Mouse (Mus musculus): ENCODE measurements around the gene Hba-a2. TPM values are rescaled to one million over a fixed set of nuclear protein-coding genes. Genes with fewer than 3 reads are reported as not detected.
"Not testable (repeated sequence)": the region's sequence is repeated elsewhere in the genome, so short reads cannot be mapped to it uniquely, and the experiment has no call there.

Hba-a2 gene
- total and polyA plus RNA-seq, 2 experiments from 2014 or later: 789 to 1,191 TPM

GRCm38 (mm10) chr11:32285031-32285775 lies 11.1 kb upstream of the Hba-a2 start:
- no peak overlapping the region for H3K27ac ChIP-seq (ENCODE audit: low read depth, low read length)
- H3K9ac ChIP-seq: no peak overlapping the region
- peaks cover 5% of the 10 kb centered on the region; the same call in 1 of the 2 replicates for H3K27me3 ChIP-seq (ENCODE audit: insufficient read depth, low read length)
- H3K36me3 ChIP-seq (ENCODE audit: insufficient read depth): no peaks in the 10 kb centered on the region
- no peaks in the 10 kb centered on the region for H3K4me1 ChIP-seq (ENCODE audit: insufficient read depth)
- H3K4me2 ChIP-seq (ENCODE audit: low read depth): no peak overlapping the region
- no peak overlapping the region for H3K4me3 ChIP-seq (ENCODE audit: low read depth, low read length)
- no peaks in the 10 kb centered on the region for H3K9me3 ChIP-seq (ENCODE audit: low read length)
- ATAC-seq (no peak), DNase-seq (no peak)
- WGBS: 86% methylated on average over 7 of the region's 7 CpGs
- no peak for TF ChIP-seq CTCF (IDR thresholded peaks at IDR 0.05; ENCODE audit: low read depth)

GRCm38 (mm10) chr11:32285887-32286286 lies 10.4 kb upstream of the Hba-a2 start:
- not testable (repeated sequence) for H3K36me3 ChIP-seq (ENCODE audit: insufficient read depth); H3K4me2 ChIP-seq (ENCODE audit: low read depth); DNase-seq; H3K9me3 ChIP-seq (ENCODE audit: low read length); H3K27ac ChIP-seq (ENCODE audit: low read depth, low read length); H3K4me1 ChIP-seq (ENCODE audit: insufficient read depth); ATAC-seq; H3K4me3 ChIP-seq (ENCODE audit: low read depth, low read length); H3K9ac ChIP-seq; H3K27me3 ChIP-seq (ENCODE audit: insufficient read depth, low read length)
- TF ChIP-seq CTCF (IDR thresholded peaks at IDR 0.05; ENCODE audit: low read depth): peak; percentile 13; the same call in 1 of the 2 replicates

- WGBS: 21% methylated on average over 30 of the region's 33 CpGs
- DNase-seq (peak; percentile 78), ATAC-seq (peak; percentile 94)
- not testable (repeated sequence) for H3K27me3 ChIP-seq (ENCODE audit: insufficient read depth, low read length); H3K9me3 ChIP-seq (ENCODE audit: low read length); H3K4me1 ChIP-seq (ENCODE audit: insufficient read depth); H3K27ac ChIP-seq (ENCODE audit: low read depth, low read length); H3K36me3 ChIP-seq (ENCODE audit: insufficient read depth)
- H3K4me3 ChIP-seq (ENCODE audit: low read depth, low read length): peak within 1 kb of the TSS; percentile 30
- TF ChIP-seq CTCF (IDR thresholded peaks at IDR 0.05; ENCODE audit: low read depth): peak; percentile 87
- H3K9ac ChIP-seq: peak within 1 kb of the TSS; percentile 41; the same call in 1 of the 2 replicates
- H3K4me2 ChIP-seq (ENCODE audit: low read depth): peak within 1 kb of the TSS; percentile 59
Measured at GRCm38 (mm10) chr11:32286695-32287492, 9.4 kb upstream of the Hba-a2 start, which contains the start of gene Hbq1b. TSS of gene Hbq1b (plus strand) at chr11:32286965.

- DNase-seq (no peak), ATAC-seq (no peak)
- H3K9me3 ChIP-seq (ENCODE audit: low read length): no peaks in the 10 kb centered on the region
- peaks cover 5% of the 10 kb centered on the region; the same call in 1 of the 2 replicates for H3K27me3 ChIP-seq (ENCODE audit: insufficient read depth, low read length)
- peak overlapping the region; percentile 59 for H3K4me2 ChIP-seq (ENCODE audit: low read depth)
- no peaks in the 10 kb centered on the region for H3K4me1 ChIP-seq (ENCODE audit: insufficient read depth)
- no peak overlapping the region for H3K9ac ChIP-seq
- peak overlapping the region; percentile 30; the same call in 1 of the 2 replicates for H3K4me3 ChIP-seq (ENCODE audit: low read depth, low read length)
- TF ChIP-seq CTCF (IDR thresholded peaks at IDR 0.05; ENCODE audit: low read depth): no peak
- no peaks in the 10 kb centered on the region for H3K36me3 ChIP-seq (ENCODE audit: insufficient read depth)
- H3K27ac ChIP-seq (ENCODE audit: low read depth, low read length): no peak overlapping the region
- WGBS: 72% methylated on average over 9 of the region's 9 CpGs
Measured at GRCm38 (mm10) chr11:32287493-32287825, 8.8 kb upstream of the Hba-a2 start.

GRCm38 (mm10) chr11:32292819-32293218 lies 3.5 kb upstream of the Hba-a2 start:
- not testable (repeated sequence) for H3K9me3 ChIP-seq (ENCODE audit: low read length); DNase-seq; H3K4me1 ChIP-seq (ENCODE audit: insufficient read depth); H3K9ac ChIP-seq; ATAC-seq; H3K4me3 ChIP-seq (ENCODE audit: low read depth, low read length); H3K36me3 ChIP-seq (ENCODE audit: insufficient read depth); H3K4me2 ChIP-seq (ENCODE audit: low read depth); H3K27ac ChIP-seq (ENCODE audit: low read depth, low read length); H3K27me3 ChIP-seq (ENCODE audit: insufficient read depth, low read length)
- WGBS: 81% methylated on average over 4 of the region's 4 CpGs

GRCm38 (mm10) chr11:32293479-32293878 lies 2.8 kb upstream of the Hba-a2 start:
- H3K4me3 ChIP-seq (ENCODE audit: low read depth, low read length); H3K27ac ChIP-seq (ENCODE audit: low read depth, low read length); H3K36me3 ChIP-seq (ENCODE audit: insufficient read depth); H3K4me1 ChIP-seq (ENCODE audit: insufficient read depth); H3K9ac ChIP-seq; ATAC-seq; H3K9me3 ChIP-seq (ENCODE audit: low read length); H3K4me2 ChIP-seq (ENCODE audit: low read depth); DNase-seq; H3K27me3 ChIP-seq (ENCODE audit: insufficient read depth, low read length): not testable (repeated sequence)
- WGBS: 71% methylated on average over 3 of the region's 3 CpGs

- H3K4me3 ChIP-seq (ENCODE audit: low read depth, low read length); DNase-seq; H3K4me2 ChIP-seq (ENCODE audit: low read depth); H3K27me3 ChIP-seq (ENCODE audit: insufficient read depth, low read length); H3K27ac ChIP-seq (ENCODE audit: low read depth, low read length); ATAC-seq; H3K9me3 ChIP-seq (ENCODE audit: low read length); H3K9ac ChIP-seq; H3K36me3 ChIP-seq (ENCODE audit: insufficient read depth); H3K4me1 ChIP-seq (ENCODE audit: insufficient read depth): not testable (repeated sequence)
- 60% methylated on average over 2 of the region's 2 CpGs for WGBS
Measured at GRCm38 (mm10) chr11:32297417-32297816, 1.1 kb downstream of the Hba-a2 start.

All from forebrain, postnatal 0 days (tissue).